ENCODE assay signal across 7 mouse cellular contexts in genomic region chr11:69628286-69628685, GRCm38 (mm10). TPM values are rescaled to one million over a fixed set of nuclear protein-coding genes. Genes with fewer than 3 reads are reported as not detected.
DNase-seq lines count a peak whose midpoint lies in the region; ATAC-seq and TF ChIP-seq lines count a peak whose summit lies in the region.

No protein-coding gene starts in this region.

- no peak for TF ChIP-seq POLR2A in lung, adult 2 months (IDR thresholded peaks at IDR 0.05; ENCODE audit: borderline replicate concordance, extremely low read depth, low read depth, low read length)

- WGBS in lung, adult 2 months: 33% methylated on average over 6 of the region's 6 CpGs

- H3K4me1 ChIP-seq in lung, adult 2 months (ENCODE audit: control insufficient read depth, insufficient read depth, low read length): no peaks in the 10 kb centered on the region

- H3K4me3 ChIP-seq in lung, adult 2 months (replicated peaks; ENCODE audit: extremely low read depth, low read depth, low read length): no peak overlapping the region

- DNase-seq in 3T3-L1 (ENCODE audit: low read depth, low spot score): peak; percentile 93
- peak; percentile 85 to 86 for DNase-seq in B cell, adult 2 months
- peak; percentile 88 for DNase-seq in brain, adult 2 months (ENCODE audit: low read depth, low spot score)
- peak; percentile 81 to 88 for DNase-seq in kidney, postnatal 25 days
- peak; percentile 78 for DNase-seq in lung, adult 2 months
- peak; percentile 41 to 42 for DNase-seq in right cerebral cortex, postnatal 36 days (ENCODE audit: low spot score in 2 of 2)

- TF ChIP-seq CTCF in lung, adult 2 months (IDR thresholded peaks at IDR 0.05; ENCODE audit: insufficient read depth, low read length): peak; percentile 99

- ATAC-seq in erythroid progenitor cell, adult 5-6 weeks (replicated peaks; ENCODE audit: low FRiP score, poor library complexity, severe bottlenecking): peak; percentile 52

RNA-seq across cellular contexts. Expression of gene Fxr2, which starts 4.5 kb away (rescaled TPM):
- total RNA-seq in erythroid progenitor cell, adult 5-6 weeks (2015; ENCODE audit: low replicate concordance): 18.0 and 24.9 TPM in 2 replicates
- total RNA-seq in erythroid progenitor cell, adult 5-6 weeks (2017; ENCODE audit: low replicate concordance): 42.4 and 44.2 TPM in 2 replicates
- 54.4 and 66.9 TPM in 2 replicates for polyA plus RNA-seq in lung, adult 2 months (2012; rRNA removed)

RNA-seq across cellular contexts. Expression of gene Sat2, which starts 6.5 kb away (rescaled TPM):
- total RNA-seq in erythroid progenitor cell, adult 5-6 weeks (2015; ENCODE audit: low replicate concordance): not detected in 2 replicates
- total RNA-seq in erythroid progenitor cell, adult 5-6 weeks (2017; ENCODE audit: low replicate concordance): not detected in 2 replicates
- polyA plus RNA-seq in lung, adult 2 months (2012; rRNA removed): 3.4 and 6.1 TPM in 2 replicates

RNA-seq across cellular contexts. Expression of gene Shbg, which starts 10.6 kb away (rescaled TPM):
- total RNA-seq in erythroid progenitor cell, adult 5-6 weeks (2015; ENCODE audit: low replicate concordance): not detected in 2 replicates
- not detected in 2 replicates for total RNA-seq in erythroid progenitor cell, adult 5-6 weeks (2017; ENCODE audit: low replicate concordance)
- not detected in 2 replicates for polyA plus RNA-seq in lung, adult 2 months (2012; rRNA removed)

RNA-seq across cellular contexts. Expression of gene Atp1b2, which starts 22.5 kb away (rescaled TPM):
- 20.9 and 36.5 TPM in 2 replicates for total RNA-seq in erythroid progenitor cell, adult 5-6 weeks (2015; ENCODE audit: low replicate concordance)
- total RNA-seq in erythroid progenitor cell, adult 5-6 weeks (2017; ENCODE audit: low replicate concordance): 3.5 and 4.5 TPM in 2 replicates
- 8.4 and 15.9 TPM in 2 replicates for polyA plus RNA-seq in lung, adult 2 months (2012; rRNA removed)

RNA-seq across cellular contexts. Expression of gene Sox15, which starts 26.8 kb away (rescaled TPM):
- total RNA-seq in erythroid progenitor cell, adult 5-6 weeks (2015; ENCODE audit: low replicate concordance): not detected in 2 replicates
- not detected in 2 replicates for total RNA-seq in erythroid progenitor cell, adult 5-6 weeks (2017; ENCODE audit: low replicate concordance)
- 0.14 and 5.5 TPM in 2 replicates for polyA plus RNA-seq in lung, adult 2 months (2012; rRNA removed)

Comparison
In these comparisons a context has a peak if more than half of its experiments do, and no peak if none do; other contexts are left out.
1. DNase-seq: peak in every context shown above with its lines; median percentile 93 in 3T3-L1; 88 in brain, adult 2 months; 86 in B cell, adult 2 months; 84 in kidney, postnatal 25 days; 78 in lung, adult 2 months; 42 in right cerebral cortex, postnatal 36 days.